Mouse (Mus musculus) liver (tissue): ENCODE data around the gene Pomgnt2.

Experiments used
- DNase-seq: peaks from one replicate; pipeline ENCODE4 v3.0.0-alpha.2; 2020; ENCODE audit warnings: mixed read lengths

The Pomgnt2 gene

DNA sequence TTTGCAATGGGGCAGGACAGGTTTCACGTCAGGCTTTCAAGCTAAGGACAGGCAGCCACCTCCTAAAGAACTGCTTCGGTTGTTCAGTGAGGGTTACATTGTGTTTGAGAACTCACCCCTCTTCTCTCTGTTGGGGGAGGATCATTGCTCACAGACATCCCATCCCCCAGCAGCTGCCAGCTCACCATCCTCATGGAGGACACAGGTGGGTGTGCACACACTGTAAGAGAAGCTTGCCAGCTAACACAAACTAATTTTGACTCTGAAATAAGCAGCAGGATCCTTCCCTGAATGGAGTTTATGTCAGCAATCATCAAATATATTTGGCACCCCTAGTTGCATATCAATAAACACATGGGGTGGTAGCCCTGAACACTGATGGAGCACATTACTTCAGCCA is 15.9 kb upstream of the Pomgnt2 start:
- no peak for DNase-seq

DNA sequence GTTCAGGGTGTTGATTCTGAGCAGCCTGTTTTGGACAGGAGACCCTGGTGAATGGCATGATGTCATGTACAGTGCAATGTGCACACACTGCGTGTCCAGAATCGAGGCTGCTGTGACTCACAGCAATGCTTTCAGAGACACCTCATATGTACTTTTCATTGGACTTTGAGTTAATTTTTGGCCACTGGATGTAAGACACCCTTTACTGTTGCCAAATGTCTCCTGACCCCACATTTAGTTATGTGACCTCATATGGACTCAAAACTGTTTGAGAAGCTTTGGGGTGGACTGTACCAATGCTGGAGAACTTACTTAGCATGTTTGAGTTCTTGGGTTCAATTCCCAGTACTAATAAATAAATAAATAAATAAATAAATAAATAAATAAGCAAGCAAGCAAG is 13.8 kb upstream of the Pomgnt2 start:
- DNase-seq: no peak

DNA sequence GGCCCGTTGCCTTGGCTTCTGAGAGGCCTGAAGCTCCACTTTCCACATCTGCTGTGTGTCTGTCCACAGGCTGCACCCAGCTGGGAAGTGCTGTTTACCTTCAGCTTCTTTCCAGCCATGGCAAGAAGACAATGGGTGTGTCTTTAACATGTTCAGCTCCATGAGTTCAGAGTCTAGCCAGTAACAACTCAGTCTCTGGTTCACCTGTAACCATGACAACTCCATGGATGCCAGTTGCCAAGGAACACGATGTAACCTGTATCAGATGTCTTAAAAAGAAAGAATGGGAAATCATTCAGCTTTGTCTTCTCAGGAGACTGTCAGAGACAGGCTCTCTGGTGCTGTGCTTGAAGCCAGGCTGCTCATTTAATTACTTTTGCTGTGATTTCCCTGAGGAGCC is 12.0 kb upstream of the Pomgnt2 start:
- DNase-seq: no peak

DNA sequence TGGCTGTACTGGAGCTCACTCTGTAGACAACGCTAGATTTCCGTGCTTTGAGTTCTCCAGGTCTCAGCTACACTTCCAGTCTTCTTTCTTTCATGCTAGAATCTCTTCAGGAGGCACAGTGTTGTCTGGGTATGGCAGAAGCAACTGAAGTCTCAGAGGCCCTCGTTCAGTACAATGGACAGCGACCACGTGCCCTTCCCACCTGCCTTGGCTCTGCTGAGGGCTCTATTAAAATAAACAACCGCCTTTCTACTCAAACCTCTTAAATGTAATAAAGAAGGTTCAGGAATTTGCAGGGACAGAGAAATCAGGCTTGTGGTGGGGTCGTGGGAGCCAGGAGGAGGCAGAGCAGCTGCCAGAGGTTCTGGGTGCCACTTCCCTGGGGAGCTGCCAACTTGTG is 9.7 kb upstream of the Pomgnt2 start:
- DNase-seq: peak; percentile 46

DNA sequence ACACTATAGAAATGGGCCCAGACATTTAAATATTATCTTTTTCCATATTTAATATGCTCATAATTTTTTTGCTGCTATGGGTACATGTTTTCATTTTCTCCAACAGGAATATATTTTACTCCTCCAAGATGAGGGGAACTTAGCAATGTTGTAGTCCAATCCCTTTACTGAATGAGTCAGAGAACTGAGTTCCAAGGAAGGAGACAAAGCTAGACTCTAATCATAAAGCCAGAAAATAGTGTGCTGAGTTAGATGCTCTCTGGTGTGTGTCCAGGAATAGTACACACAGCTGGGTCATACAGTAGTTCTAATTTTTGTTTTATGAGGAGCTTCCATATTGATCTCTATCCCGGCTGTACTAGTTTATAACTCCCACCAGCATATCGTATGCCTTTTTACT is 9.3 kb upstream of the Pomgnt2 start:
- no peak for DNase-seq

DNA sequence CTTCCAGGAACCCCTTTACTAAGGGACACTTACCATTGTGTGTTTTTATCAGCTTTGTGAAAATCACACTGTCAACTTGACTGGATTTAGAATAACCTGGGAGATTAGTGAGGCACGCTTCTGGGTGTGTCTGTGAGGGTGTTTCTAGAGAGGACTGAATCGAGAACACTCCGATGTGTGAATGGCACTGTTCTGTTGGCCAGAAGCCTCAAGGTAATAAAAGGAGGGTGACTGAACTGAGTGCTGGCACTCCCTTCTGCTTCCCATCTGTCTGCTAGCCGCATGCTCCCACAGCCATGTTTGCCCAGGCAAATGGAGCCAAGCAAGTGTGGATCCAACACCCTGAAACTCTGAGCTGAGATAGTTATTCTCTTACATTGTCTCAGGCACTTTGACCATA is 1.1 kb upstream of the Pomgnt2 start:
- DNase-seq: no peak

DNA sequence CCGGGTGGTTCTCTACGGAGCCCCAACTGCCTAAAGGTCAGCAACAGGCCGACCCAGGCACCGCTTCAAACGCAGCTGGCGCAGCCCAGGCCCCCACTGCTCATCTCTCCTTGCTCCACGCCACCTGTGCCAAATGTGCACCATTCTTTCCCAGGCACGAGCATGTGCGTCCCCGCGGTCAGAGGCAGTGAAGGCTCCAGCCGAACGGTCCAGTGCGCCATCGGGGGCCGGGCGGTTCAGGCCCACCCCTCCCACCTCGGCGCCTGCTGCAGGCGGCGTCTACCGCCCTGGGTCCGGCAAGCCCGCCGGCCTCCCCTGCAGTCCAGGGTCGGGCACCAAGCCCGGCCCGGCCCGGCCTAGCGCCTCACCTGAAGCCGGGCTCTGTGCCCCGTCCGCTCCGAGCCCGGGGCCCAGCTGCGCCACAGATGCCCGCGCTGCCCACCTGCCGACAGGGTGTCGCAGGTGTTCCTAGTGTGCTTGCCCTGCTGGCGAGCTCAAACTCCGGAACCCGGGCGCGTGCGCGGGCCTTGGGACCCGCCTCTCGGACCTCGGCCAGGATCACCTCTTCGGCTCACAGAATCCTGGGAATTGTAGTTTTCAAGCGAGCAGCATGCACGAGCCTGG is 1.3 kb downstream of the Pomgnt2 start:
- DNase-seq: peak; percentile 68

DNA sequence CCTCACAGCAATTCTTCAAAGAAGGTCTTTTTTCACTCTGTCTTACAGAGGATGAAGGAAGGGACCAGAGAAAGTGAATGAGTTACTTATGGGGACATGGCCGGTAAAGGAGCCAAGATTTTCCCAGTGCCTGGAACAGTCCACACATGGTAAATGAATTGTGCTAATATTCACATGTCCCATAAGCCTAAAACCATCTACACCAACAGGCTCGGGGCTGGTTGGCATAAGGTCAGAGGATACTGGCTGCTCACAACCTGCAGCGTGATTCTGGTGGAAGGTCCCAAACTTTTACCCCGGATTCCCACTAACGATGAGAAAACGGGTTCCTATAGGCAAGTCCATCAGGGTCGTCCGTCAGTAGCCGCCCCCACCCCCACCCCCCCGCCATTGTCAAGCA is 1.8 kb downstream of the Pomgnt2 start:
- no peak for DNase-seq

DNA sequence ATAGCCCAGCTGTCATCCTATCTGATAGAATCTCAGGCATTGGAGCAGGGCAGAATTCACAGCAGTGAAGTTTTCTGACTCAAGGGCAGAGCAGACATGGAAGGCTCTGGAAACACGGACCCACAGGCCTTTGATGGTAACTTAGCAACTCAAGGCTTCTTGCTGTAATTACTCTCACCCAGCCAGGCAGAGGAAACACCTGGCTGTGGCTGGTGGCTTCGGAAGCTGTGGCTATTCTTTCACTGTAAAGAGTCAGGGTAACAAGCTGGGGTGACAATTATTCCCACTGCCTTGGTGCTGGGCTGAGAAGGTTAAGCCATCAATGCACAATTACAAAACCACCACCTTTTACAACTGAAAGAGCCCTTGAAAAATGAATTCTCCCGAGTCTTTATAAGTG is 3.9 kb downstream of the Pomgnt2 start:
- DNase-seq: no peak

DNA sequence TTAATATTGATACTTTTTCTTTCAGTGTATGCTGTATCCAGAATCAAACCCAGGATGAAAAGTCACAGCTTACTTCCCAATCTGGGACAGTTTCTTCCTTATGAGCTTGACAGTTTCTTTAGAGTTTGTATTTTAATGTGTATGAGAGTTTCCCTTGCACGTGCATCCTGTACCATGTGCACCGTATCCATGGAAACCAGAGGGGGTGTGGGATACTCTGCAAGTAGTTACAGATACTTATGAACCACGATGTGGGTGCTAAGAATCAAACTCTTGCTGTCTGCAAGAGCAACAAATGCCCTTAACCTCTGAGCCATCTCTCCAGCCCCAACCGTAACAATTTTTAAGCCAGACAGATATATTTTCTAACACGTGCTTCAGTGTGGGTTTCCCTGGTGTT is 5.9 kb downstream of the Pomgnt2 start:
- DNase-seq: no peak

DNA sequence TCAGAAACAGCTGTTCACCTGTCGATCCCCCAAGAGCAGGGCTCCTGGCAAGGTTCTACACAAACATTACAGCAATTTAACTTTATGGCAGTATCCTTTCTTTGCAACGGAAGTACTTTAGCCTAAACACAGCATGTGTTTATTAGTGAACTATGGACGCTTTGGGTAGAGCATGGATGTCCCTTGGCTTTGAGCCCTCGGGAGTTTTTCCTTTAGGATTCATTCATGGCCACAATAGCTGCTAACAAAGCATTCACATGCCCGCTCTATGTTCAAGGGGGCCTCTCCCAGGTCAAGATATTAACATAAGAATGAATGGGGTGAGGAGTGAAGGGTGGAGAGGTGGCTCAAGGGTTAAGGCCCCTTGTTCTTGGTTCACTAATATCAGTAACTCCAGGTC is 7.4 kb downstream of the Pomgnt2 start:
- DNase-seq: no peak

DNA sequence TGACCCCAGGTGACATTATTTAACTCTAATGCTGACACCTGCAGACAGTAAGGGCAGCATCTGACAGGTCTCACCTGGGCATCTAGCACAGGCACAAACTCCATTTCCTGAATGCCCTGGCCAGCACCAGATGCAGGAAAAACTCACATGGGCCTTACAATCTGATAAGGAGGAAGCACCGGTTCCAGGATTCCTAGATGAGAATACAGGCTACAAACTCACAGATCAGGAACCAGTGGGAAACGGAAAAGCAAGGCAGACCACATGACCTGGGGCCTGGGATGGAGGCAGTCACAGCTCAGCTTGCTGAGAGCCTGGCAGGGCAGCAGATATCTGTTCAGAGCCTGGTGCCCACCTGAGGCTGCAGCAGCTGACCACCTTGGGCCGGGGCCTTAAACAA is 8.0 kb downstream of the Pomgnt2 start:
- no peak for DNase-seq

DNA sequence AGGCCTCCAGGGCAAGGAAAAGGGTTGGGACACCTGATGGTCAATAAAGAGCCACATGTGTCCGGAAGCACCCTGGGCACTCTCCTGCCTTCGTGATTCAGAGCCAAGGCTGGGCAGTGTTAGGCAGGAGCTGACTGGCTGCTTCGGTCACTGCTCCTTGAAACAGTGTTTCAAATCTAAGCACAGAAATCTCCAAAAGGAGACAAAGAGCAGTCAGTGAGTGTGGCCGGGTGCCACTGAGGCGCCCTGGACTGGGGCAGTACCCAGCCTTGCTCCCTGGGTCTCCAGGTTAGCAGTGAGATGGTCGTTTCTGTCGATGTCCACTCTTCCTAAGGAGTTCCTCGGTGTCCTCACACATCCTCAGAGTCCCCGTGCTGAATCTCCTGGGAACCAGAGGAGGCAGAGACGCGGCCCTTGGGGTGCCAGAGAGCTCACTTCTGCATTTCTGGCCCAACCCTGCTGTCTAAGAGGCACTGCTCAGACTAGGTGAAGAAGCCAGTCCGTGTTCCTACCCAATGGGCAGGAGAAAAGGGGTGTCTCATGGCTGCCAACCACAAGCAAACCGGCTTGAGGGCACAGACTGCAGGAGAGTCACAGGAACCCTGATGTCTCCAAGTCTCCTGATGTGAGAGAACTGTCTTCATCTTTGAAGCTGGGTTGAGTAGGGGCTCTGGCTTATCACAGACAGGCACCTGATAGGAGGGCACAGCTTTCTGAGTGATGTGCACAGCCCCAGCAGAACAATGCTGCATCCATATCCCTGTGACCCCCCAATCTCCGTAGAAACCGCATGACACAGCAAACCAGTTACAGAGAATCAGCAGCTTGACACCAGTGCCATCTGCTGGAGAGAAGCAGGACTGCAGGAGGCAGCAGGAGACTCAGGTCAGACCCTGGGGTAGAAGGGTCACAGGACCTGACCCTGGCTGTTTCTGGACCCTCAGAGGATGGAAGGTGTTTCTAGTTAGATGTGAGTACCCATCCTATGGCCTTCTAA is 12.1 kb downstream of the Pomgnt2 start:
- DNase-seq: peak; percentile 67

DNA sequence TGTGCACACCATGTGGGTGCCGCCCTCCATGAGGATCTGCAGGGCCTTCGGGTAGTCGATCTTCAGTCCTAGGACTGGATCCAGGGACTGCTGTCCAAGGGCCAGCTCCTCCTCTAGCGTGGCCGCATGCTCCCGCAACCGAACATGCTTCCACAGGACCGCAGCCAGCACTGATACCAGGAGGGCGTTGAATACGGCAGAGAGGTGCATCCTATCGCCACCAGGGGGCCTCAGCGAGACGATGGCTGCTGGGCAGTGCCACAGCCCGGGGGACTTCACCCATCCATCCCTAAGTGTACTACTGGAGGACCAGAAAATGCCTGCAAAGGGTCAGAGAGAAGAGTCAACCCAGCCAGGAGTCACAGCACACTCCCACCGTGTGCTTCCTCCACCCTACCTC is 13.4 kb downstream of the Pomgnt2 start:
- DNase-seq: peak; percentile 65

DNA sequence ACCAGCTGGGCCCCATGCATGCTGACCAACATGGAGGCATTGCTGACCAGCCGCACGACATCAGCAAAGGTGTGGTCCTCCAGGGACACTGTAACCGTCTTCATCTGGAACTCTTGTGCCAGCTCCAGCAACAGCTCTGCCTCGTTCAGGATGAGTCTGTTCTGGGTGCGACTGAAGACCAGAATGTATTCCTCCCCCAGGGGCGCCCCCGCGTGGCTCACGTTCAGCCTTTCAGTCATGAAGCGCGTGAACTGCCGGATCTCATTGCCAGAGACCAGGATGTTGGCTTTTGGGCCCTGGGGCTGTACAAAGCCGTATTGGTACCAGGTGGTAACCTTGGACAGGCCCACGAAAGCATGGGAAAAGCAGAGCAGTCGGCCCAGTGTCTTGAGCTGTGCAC is 14.2 kb downstream of the Pomgnt2 start:
- DNase-seq: no peak

DNA sequence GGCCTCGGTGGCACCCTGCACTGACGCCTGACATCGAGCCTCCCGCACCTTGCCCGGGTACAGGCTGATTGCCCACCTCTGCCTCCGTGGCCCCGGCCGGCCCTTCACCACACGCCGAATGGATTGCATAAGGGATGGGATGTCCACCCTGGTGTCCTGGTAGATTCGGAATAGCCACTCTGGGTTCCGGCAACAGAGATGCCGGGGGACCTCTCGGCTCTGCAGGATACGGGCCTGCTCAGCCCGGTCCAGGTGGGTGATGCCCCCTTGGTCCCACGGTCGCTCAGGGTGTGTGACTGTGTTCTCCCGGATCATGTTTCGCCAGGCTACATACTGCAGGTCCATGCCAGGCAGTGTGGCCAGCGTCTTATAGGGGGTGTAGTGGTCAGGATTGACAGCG is 14.7 kb downstream of the Pomgnt2 start:
- DNase-seq: no peak

DNA sequence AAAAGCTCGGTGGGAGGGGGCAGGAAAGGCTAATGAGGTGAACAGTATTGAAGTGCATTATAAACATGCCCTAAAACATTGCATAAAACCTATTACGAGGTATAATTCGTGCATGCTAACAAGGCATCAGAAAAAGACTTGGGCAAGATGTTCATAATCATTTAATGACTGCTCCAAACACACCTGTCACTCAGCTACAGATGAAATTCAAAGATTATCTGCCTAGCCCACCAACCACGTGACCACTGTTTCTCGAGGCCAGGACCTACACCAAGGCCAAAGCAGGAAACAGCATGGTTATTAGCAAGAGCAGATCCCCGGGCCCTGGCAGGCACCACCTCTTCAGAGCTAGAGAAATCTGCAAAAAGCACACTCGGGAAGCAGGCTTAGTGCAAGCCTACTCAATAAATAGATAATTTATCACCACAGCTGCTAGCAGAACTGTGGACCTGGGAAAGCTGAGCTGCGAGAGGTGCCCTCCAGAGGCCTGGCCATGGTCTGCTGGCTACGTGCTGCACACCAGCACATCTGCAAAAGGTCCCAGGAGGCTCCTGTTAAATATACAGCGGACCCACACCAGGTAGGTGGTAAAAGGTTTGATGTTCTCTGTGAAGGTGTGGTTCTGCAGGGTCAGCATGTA is 15.3 kb downstream of the Pomgnt2 start:
- no peak for DNase-seq

DNA sequence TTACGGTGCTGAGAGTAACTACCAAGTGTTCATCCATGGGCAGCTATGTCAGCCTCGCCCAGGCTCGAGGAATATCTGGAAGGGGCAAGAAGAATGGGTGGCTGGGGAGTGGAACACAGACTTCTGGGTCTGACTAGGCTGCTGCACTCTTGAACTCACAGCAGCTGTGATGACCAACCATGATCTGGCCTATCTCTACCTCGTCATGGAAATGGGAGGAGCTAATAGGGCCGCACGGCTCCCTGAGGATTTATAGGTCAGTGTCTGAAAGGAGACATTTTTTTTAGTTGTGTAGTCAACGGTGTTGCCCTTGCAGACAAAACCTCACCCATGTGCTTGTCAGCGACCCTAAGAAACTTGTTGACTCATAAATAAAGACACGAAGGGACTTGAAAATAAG is 15.9 kb downstream of the Pomgnt2 start:
- no peak for DNase-seq

DNA sequence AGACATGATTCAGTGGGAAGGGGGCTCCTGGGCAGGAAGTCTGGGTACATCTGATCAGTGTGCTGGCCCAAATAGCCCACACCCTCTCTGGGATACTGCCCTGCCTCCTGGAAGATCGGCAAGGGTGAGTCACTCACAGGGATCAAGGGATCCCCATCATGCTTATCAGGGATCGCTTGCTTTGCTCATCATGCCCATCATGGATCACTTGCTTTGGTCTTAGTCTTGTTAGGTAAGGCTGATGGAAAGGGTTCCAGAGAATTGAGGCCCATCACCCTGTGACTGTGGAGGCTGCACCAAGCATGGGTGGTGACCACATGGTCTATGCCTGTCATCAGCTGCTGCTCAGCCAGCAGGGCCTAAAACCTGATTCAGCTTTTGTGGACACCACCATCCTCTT is 21.6 kb downstream of the Pomgnt2 start:
- no peak for DNase-seq

DNA sequence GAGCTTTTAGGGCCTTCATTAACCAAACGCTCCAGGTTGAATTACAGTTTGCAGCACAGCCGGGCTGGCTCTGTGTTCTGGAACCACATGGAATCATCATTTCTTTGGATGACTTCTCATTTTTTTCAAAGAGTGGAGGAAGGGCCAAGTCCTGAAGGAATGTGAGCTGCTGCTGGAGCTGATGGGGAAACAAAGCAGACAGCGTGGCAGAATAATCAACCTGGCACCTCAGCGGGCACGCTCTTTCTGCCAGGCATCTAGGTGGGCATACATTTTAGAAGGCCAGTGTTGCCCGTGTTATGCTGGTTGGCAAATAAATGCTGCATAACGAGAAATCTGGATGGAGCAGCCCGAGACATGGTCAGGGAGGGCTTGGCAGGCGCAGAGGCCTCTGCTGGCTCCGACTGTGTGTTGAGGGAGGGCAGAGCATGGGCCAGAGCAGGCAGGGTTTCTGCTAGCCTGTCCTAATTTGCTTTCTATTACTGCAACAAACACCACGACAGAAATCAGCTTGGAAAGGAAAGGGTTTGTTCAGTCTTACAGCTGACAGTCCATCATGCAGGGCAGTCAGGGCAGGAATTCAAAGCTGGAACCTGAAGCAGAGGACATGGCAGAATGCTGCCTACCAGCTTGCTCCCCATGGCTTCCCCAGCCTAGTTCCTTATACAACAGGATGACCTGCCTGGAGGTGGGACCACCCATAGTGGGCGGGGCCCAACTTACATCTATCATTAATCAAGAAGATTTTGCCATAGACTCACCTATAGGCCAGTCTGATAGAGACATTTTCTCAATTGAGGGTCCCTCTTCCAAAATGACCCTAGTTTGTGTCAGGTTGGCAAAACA is 22.5 kb downstream of the Pomgnt2 start:
- DNase-seq: no peak

DNA sequence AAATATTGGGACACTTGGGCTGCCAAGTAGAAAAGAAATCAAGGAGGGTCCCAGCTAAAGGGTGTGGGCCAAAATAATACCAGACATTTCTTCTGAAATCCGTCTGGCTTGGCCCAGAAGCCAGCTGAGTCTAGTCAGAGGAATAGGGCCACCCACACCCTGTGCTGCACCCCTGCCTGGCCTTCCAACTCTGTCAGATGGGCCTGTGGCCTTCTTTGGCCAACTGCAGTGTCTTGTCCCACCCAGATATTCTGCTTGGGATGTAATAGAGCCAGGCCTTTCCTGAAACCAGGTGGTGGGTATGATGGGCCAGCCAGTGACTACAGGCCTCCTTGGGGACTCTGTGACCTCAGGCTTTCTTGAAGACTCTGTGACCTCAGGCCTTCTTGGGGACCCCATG is 23.7 kb downstream of the Pomgnt2 start:
- no peak for DNase-seq

DNA sequence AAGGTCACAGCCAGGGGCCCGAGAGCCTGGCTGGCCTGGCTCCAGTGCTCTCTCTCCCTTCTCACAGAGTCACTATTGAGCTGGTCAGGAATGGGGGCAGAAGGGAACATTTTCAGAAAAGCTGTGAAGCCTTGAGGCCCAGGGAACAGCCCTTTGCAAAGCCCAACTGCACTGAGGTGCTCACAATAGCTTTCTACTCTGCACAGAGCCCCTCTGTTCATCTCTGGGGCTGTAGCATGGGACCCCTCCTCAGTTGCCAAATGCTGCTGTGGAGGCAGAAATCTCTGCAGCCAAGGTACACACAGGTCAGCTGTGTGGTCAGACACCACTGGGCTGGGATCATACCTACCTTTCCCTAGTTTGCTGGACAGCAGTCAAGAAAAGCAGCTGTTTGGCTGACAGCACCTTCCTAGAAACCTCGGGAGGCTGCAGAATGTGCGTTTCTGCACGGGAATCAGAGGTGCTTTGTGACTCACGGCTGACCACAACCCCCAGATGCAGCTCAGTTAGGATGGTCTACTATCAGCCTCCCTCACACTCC is 27.0 kb downstream of the Pomgnt2 start:
- DNase-seq: no peak

DNA sequence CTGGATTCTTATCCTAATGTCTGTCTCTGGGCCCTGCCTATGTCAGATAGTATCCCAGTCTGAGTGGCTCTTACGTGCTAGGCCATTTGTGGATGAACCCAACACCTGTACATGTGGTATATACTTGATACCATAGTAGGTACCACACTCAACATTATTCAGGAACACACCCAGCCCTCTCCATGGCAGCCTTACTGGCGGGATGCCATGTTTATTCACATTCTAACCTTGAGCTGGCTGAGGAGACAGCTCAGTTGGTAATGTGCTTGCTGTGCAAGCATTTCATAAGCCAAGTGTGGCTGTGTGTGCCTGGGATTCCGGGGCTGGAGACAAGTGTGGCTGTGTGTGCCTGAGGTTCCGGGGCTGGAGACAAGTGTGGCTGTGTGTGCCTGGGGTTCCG is 28.7 kb downstream of the Pomgnt2 start:
- DNase-seq: no peak
